Mouse (Mus musculus) bone marrow, adult 2 months (tissue): ENCODE measurements around the gene Per2.

Experiments used
- CTCF ChIP-seq: fragments of 200-500 bp; IDR thresholded peaks from 2 replicates; pipeline ENCODE4 v1.5.1; 2011; ENCODE audit warnings: low read length, control low read depth; ENCODE audit not compliant: control insufficient read depth, insufficient read depth
- POLR2A ChIP-seq: fragments of 200-500 bp; IDR thresholded peaks from 2 replicates; pipeline ENCODE4 v1.6.1; 2011; ENCODE audit warnings: low read depth, mild to moderate bottlenecking, control low read depth, low read length, borderline replicate concordance; ENCODE audit not compliant: control insufficient read depth

DNA sequence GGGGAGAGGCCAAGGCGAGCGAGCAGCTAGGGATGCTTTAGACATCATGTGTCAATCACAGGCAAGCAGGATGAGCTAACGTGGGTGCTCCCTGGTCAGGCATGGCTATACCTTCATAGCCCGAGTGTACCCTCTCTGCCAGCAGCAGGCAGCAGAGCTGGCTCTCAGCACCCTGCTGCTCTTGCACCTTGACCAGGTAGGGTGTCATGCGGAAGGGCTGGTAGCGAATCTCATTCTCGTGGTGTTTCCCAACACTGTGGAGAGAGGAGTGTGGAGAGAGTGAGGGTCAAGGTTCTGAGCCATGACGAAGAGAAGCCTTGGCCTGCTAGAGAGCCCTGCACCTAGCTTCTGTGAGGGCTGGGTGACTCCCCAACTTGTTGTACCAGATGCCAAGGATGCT lies 19.3 kb downstream of the Per2 start:
- TF ChIP-seq CTCF (no peak), POLR2A (no peak)
